Mouse (Mus musculus) T-helper 2 cell (primary cell): ENCODE measurements around the gene Syt9.
"Not testable (repeated sequence)": the region's sequence is repeated elsewhere in the genome, so short reads cannot be mapped to it uniquely, and the experiment has no call there.

Experiments
- in situ Hi-C: fragments of 300-600 bp; cut with MboI, MseI; formaldehyde crosslinking; loops from one replicate; pipeline ENCODE4 v1.15.1; 2025; ENCODE audit warnings: high pct_unique_total_duplicates

Gene Syt9

GRCm38 (mm10) chr7:107461699-107462440, 91.3 kb downstream of the Syt9 start:
- in situ Hi-C loops = no loop called here

DNA sequence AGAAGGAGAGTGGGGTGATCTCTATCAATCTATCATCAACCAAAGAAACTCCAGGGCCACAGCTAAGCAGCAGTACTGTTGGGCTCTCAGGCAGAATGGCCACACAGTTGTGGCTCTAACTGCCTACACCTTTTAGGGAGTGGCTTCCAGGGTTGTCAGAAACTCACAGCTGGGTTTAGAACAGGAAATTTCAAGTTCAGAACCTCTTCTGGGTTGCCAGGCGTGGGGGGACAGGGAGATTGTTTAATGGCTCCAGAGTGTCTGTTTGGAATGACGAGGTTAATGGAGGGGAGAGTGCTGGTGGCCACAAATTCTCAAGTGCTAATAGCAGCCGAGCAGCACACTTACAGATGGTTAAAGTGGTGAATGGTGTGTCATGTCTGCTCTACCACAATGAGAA, 92.4 kb downstream of the Syt9 start:
- in situ Hi-C loops = no loop called here

GRCm38 (mm10) chr7:107465081-107465480, 94.6 kb downstream of the Syt9 start:
- in situ Hi-C loops = no loop called here

DNA sequence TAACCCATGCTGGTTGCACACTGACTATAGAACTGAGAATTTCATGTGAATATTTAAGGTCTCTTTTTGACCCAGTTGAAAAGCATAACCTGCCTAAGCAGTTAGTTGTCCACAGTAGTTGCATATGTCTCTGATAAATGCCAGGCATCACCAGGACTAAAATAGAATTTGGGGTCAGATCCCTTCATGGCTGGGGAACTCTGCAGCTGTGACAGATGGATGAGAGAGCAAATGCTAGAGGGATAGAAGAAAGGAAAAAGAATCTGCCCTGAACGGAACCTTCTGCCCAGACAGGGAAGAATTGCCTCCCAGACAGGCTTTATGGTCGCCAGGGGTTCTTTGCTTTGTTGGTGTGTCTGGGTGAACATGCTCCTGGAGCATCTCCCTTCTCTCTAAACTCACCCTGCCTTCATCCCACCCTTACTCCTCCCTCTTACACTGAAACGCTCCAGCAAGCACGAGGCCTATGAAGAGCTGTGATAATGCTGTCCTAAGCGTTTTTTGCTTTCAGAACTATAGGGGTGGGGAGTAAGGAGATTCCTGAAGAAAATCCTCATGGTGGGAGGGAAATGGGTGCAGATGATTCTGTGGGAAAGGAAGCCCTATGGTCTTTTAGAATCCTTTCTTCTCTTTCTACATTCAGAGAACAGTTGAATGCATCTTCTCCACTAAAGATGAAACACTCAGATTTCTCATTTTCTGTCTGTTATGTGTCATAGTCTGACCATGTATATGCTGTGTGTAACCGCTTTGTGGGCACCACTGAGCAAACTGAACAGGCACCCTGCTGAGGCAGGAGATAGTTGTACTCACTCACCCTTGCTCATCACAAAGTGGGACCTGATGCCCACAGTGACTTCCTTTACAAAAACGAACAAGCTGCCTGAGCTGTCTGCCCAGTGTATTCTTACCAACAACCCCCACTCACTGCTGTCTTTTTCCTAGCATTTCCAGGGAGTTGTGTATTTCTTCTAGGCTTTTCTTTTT, 108.7 kb downstream of the Syt9 start:
- in situ Hi-C loops = no loop called here

DNA sequence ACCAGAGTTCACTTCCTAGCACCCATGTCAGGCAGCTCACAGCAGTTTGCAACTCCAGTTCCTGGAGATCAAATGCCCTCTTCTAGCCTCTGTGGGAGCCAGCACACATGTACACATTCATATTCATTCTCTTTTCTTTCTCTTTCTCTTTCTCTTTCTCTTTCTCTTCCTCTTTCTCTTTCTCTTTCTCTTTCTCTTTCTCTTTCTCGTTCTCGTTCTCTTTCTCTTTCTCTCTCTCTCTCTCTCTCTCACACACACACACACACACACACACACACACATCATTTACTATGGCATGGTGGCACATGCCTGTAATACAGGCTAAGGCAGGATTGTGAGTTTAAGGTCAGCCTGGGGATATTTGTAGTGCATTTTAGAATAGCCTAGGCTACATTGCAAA, 115.2 kb downstream of the Syt9 start:
- in situ Hi-C loops = not testable (repeated sequence)

GRCm38 (mm10) chr7:107495428-107495827, 124.9 kb downstream of the Syt9 start:
- in situ Hi-C loops = no loop called here

DNA sequence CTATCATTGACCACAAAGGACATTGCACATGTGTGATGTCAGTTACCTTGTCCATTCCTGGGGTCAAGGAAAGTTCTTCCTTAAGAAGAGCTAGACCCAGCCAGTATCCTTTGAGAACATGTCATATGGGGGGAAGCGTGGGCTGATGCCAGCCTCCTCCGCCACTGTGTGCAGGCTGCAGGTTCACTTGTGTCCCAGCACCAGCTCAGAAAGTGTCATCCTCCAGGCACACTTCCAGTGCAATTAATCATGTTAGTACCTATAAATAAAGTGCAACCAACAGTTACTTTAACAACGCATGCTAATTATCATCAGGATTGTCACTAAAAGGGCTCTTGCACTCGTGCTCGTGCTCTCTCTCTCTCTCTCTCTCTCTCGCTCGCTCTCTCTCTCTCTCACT, 126.4 kb downstream of the Syt9 start:
- in situ Hi-C loops = no loop called here

- in situ Hi-C loops = no loop called here
Measured at GRCm38 (mm10) chr7:107500641-107501040, 130.1 kb downstream of the Syt9 start.

- in situ Hi-C loops = no loop called here
Measured at GRCm38 (mm10) chr7:107504761-107505712, 134.5 kb downstream of the Syt9 start.

DNA sequence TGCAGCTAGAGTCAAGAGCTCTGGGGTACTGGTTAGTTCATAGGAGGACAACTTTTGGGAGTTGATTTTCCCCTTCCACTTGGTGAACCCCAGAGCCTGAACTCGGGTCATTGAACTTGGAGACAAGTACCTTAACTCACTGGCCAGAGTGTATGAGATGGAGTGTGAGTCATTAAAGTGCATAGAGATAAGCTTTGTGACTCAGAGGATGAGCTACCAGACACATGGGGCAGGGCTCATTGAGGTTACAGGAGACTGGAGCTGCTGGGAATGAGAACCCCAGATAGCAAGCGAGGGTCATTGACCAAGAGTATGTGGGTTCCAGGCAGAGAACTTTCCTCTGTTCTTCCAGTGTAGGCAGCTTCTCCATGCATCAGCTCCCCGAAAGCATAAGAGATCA, 137.4 kb downstream of the Syt9 start:
- in situ Hi-C loops = no loop called here

DNA sequence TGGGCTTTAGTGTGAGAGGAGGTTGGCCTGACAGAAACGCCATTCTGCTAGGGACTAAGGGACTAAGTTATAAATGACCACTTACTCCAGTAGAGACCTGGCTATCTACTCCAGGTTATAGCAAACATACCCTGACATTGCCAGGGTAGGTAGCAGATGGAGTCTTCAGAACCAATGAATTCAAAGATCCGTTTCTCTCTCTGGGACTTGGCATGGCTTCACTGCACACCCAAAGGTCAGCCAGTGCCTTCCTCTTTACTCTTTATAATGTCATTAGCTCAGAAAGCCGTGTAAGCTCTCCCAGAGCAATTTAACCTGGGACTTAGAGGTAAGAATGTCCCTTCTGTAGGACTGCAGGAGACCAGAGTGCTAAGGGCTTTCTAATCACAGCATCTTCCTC, 139.2 kb downstream of the Syt9 start:
- in situ Hi-C loops = no loop called here

GRCm38 (mm10) chr7:107516704-107517410, 146.3 kb downstream of the Syt9 start:
- in situ Hi-C loops = no loop called here

DNA sequence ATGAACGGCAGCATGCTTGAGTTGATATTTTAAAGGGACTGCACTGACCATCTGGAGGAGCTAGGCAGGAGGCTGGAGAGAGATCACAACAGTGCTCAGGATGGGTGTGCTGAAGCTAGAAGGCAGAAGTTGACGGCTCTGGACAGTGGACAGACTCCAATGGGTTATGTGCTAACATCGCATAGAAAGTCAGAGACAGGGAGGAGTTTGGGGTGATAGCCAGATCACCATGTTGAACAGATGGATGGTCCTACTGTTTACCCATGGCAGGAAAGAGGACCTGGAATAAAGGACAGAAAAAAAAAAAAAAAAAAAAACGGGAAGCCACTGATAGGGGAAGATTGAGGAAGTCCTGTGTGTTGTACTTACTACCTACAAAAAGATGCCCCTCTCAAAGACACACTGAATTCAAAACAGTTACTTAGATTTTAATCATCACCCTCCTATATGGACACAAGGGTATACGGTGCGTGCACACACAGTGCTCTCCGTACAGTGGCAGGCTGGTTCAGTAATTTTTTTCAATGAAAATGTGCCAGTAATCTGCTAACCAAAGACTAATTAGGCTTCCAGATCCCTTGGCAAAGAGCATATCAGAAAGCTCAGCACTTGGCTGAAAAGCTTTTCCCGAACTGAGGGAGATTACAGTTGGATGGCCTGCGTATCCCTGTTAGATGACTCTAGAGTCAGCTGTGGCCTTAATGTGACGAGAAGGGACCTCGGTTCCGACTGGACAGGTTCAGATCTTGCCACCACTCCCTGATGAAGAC, 148.9 kb downstream of the Syt9 start:
- in situ Hi-C loops = no loop called here

GRCm38 (mm10) chr7:107521411-107521810, 150.9 kb downstream of the Syt9 start:
- in situ Hi-C loops = no loop called here

DNA sequence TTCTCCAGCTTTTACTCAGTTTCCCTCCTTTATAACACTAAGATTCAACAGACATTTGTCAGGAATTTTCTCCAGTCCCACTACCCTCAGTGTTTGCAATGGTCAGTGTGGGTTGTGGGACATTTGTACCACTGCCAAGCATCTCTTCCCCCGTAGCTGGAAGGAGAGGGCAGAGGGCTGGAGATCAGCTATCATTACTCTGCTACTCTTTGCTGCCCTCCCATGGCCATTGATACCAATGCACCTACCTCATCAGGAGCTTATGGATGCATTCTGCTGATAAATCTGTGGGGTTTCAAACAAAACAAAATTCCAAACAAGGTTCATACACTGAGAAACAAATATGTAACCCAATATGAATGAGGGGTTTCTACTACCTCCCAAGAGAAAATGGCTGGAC, 155.8 kb downstream of the Syt9 start:
- in situ Hi-C loops = no loop called here

DNA sequence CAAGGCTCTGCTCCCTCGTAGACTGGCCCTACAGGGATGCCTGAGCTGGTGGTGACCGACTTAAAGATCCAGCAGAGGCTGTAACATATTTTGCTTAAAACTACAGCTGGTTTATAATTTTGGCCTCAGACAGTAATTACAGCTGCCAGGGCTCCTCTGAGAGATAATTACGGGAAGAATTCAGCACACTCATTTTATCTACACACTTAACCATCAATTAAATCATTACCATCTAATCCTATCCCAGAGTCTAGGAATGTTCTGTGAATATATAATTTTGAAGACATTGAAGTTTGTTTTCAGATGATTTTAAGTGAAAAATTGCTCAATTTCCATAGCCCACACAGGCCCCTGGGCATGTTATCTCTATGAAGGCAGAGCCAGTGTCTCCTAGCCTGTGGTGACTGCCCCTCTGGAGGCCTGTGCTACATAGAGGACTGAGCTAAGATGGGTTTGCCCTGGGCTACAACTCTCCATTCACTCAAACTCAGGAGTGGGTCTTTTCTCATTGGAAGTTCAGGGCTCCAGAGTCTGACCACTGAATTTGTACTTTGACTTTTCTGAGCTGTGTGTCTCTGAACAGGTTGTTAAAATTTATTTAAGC, 157.7 kb downstream of the Syt9 start:
- in situ Hi-C loops = no loop called here

- in situ Hi-C loops = no loop called here
Measured at GRCm38 (mm10) chr7:107529364-107529763, 158.8 kb downstream of the Syt9 start.

DNA sequence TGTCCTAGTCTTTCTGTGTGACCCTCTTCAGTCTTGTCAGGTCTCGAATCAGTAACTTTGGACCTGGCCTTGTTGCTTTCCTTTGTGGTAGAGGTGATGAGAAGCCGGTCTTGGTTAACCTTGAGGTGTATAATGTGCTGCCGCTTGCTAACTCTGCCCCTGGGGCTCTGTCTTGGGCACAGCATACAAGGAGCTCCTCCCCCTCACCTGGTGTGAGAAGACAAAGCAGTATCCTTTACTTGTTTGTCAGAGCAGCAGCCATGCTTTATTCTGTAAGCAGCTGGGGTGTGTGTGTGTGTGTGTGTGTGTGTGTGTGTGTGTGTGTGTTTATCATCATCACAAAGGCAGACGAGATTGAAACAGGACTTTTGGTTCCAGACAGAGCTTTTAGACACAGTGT, 164.8 kb downstream of the Syt9 start:
- in situ Hi-C loops = no loop called here

GRCm38 (mm10) chr7:107536516-107536915, 166.0 kb downstream of the Syt9 start:
- in situ Hi-C loops = no loop called here

DNA sequence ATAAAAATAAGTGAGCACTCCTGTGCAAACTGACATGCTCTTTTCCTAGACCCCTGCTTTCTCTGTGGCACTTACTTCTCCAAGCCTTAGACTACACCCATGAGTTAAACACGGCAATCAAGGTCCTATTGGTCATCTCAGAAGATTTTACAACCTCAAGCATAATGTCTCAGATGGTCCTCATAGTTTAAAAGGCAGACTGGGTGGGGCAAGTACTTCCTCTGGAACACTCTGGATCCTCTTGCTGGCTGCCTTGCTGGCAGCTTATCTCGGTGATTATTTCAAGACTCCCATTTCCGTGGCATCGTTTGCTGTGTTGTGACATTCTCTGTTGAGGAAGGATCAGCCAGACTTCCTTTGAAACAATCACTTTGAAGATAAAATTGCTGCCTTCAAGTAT, 169.5 kb downstream of the Syt9 start:
- in situ Hi-C loops = no loop called here
